Mouse (Mus musculus) forebrain, embryonic 14.5 days (tissue): ENCODE data around the gene Grhl1. TPM values are rescaled to one million over a fixed set of nuclear protein-coding genes. Genes with fewer than 3 reads are reported as not detected.

Source experiments
- ATAC-seq: fragments of 200-750 bp; cut with Nextera tagmentation; 2 replicates; pipeline ENCODE4 v1.8.0; 2017; ENCODE audit warnings: mild to moderate bottlenecking, moderate library complexity
- DNase-seq: peaks from one replicate; pipeline ENCODE4 v3.0.0-alpha.2; 2015; ENCODE audit warnings: low spot score
- H3K27ac ChIP-seq: fragments of 300-500 bp; sonication (generic); 2 replicates; pipeline ENCODE4 v1.5.1; 2014; ENCODE audit warnings: low read depth, mild to moderate bottlenecking, control low read depth, low read length, moderate library complexity
- H3K27me3 ChIP-seq: fragments of 300-500 bp; sonication (generic); replicated peaks from 2 replicates; pipeline ENCODE4 v1.6.1; 2014; ENCODE audit warnings: low read length, control low read depth, mixed read lengths; ENCODE audit not compliant: control insufficient read depth, insufficient read depth
- H3K36me3 ChIP-seq: fragments of 300-500 bp; sonication (generic); 2 replicates; pipeline ENCODE4 v1.6.1; 2014; ENCODE audit warnings: low read length, control low read depth; ENCODE audit not compliant: control insufficient read depth, insufficient read depth
- H3K4me1 ChIP-seq: fragments of 300-500 bp; sonication (generic); 2 replicates; pipeline ENCODE4 v1.6.1; 2014; ENCODE audit warnings: antibody characterized with exemption, low read length, control low read depth; ENCODE audit not compliant: control insufficient read depth, insufficient read depth
- H3K4me2 ChIP-seq: fragments of 300-500 bp; sonication (generic); 2 replicates; pipeline ENCODE4 v1.6.1; 2014; ENCODE audit warnings: mild to moderate bottlenecking, control low read depth, low read length
- H3K4me3 ChIP-seq: fragments of 300-500 bp; sonication (generic); 2 replicates; pipeline ENCODE4 v1.5.1; 2014; ENCODE audit warnings: low read depth, low read length, control low read depth
- H3K9ac ChIP-seq: fragments of 300-500 bp; sonication (generic); 2 replicates; pipeline ENCODE4 v1.6.1; 2014; ENCODE audit warnings: mild to moderate bottlenecking, low read length, control low read depth, moderate library complexity
- H3K9me3 ChIP-seq: fragments of 300-500 bp; sonication (generic); replicated peaks from 2 replicates; pipeline ENCODE4 v1.6.1; 2016; ENCODE audit warnings: low read length, control low read depth, mixed read lengths; ENCODE audit not compliant: control insufficient read depth
- WGBS: fragments of 180-500 bp; shearing (Covaris S2); extraction: QIAGEN DNeasy Blood & Tissue Kit; methylation state at CpG from one replicate; pipeline ENCODE4 v1.1.7; 2014; 5-methylcytosine and 5-hydroxymethylcytosine counted together
- polyA plus RNA-seq: library from polyadenylated mRNA; unstranded; fragments of >200 nt; fragmentation: Nextera tagmentation; extraction: Ambion mirVana; gene quantifications from 2 replicates; pipeline ENCODE4 v1.2.1, GENCODE M21; 2014

The Grhl1 gene
- polyA plus RNA-seq, 1 experiment from 2014 or later = 0.72 TPM

DNA sequence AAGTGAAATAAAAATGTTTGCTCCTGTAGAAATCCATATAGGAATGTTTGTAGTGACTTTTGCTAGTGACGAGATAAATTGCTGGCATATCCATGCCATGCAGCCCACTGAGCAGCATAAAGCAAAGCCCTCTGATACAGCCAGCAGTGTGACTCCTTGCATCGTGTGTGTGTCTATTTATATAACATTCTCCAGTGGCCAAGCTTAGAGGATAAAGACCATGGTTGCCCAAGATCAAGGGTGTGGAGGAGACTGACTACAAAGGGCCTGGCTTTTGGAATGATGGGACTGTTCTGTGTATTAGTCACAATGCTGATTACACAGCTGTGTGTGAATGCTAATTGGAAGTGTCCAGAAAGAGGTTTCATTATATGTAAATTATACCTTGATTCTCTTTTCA lies 19.6 kb upstream of the Grhl1 start:
- no peaks in the 10 kb centered on the region for H3K27me3 ChIP-seq
- no peak for ATAC-seq
- H3K4me1 ChIP-seq = no peaks in the 10 kb centered on the region
- H3K36me3 ChIP-seq = peaks cover 34% of the 10 kb centered on the region
- WGBS = 84% methylated on average over 2 of the region's 2 CpGs
- H3K27ac ChIP-seq = no peak overlapping the region
- no peaks in the 10 kb centered on the region for H3K9me3 ChIP-seq
- no peak overlapping the region for H3K4me3 ChIP-seq
- DNase-seq = no peak
- H3K9ac ChIP-seq = no peak overlapping the region
- no peak overlapping the region for H3K4me2 ChIP-seq

DNA sequence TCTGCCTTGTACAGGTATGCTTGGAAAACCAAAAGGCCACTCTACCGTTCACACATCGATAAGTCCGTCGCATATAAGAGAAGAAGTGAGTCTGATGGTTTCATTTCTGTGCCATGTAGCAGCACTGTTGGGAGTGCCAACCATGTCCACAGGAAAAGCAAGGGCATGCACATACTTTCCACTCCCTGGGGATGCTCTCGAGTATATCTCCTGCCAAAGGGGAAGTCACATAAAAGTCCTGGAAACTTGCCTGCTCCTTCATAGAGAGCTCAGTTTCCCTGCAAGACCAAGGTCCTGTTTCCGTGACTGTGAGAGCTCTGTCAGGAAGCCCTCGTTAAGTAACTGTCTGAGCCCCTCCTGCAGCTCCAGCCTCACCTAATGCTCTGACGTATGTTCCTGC lies 16.1 kb upstream of the Grhl1 start:
- no peak overlapping the region for H3K4me2 ChIP-seq
- no peak overlapping the region for H3K4me3 ChIP-seq
- H3K27me3 ChIP-seq = no peaks in the 10 kb centered on the region
- 0 out of 2 replicates have a peak, but pooled peaks cover 9% of the 10 kb centered on the region for H3K36me3 ChIP-seq
- no peak overlapping the region for H3K9ac ChIP-seq
- no peak for ATAC-seq
- no peak overlapping the region for H3K27ac ChIP-seq
- no peaks in the 10 kb centered on the region for H3K9me3 ChIP-seq
- 75% methylated on average over 8 of the region's 8 CpGs for WGBS
- DNase-seq = no peak
- no peaks in the 10 kb centered on the region for H3K4me1 ChIP-seq

DNA sequence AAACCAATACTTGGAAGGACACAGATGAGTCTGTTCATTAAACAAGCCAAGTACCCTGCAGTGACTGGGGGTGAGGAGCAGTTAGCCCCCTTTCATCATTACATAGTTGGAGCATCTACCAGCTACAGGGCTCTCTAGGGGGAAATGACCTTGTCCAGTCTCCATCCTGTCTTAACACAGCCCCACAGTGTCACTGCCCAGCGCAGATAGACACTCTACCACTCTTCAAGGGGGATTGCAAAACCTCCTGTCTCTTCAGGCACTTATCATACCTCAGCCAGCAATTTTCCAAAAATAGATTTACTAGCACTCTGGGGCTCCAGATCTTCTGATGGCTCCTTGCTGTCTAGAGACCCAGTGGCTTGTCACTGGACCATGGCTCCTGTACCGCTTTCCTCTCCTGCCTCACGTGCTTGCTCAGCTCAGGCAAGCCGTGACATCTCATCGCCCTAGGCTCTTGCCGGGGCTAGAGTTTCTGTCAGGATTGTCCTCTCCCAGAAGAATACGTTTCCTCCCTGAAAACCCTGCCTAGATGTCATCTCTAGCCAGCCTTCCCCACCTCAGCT lies 8.6 kb upstream of the Grhl1 start:
- H3K27me3 ChIP-seq = no peaks in the 10 kb centered on the region
- DNase-seq (no peak), ATAC-seq (no peak)
- H3K9ac ChIP-seq = no peak overlapping the region
- H3K9me3 ChIP-seq = no peaks in the 10 kb centered on the region
- H3K36me3 ChIP-seq = no peaks in the 10 kb centered on the region
- no peak overlapping the region for H3K27ac ChIP-seq
- 91% methylated on average over 7 of the region's 7 CpGs for WGBS
- H3K4me3 ChIP-seq = no peak overlapping the region
- no peaks in the 10 kb centered on the region for H3K4me1 ChIP-seq
- H3K4me2 ChIP-seq = no peak overlapping the region

DNA sequence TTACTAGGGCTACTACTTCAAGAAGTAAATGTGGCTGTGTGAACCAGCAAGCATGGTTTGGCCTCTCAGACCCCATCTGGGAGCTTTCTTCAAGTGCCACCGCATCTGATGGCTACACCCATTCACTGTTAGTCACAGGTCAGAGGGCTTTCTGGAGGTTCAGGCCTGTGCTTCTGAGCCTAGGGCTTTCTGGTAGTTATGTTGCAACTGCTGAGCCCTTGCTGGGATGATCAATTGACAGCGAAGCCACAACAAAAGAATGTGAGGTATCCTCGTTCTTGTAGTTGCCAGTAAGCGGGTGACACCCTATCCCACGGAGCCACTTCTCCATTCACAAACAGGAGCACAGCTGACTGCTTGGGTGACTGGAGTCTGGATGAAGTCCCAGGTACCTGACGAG lies 6.8 kb upstream of the Grhl1 start:
- Histone ChIP-seq H3K4me1 (no peaks in the 10 kb centered on the region), H3K4me2 (no peak overlapping the region), H3K4me3 (no peak overlapping the region), H3K27ac (no peak overlapping the region), H3K27me3 (no peaks in the 10 kb centered on the region), H3K9ac (no peak overlapping the region), H3K36me3 (no peaks in the 10 kb centered on the region), H3K9me3 (no peaks in the 10 kb centered on the region)
- no peak for DNase-seq
- ATAC-seq = no peak
- WGBS = 76% methylated on average over 6 of the region's 6 CpGs

- DNase-seq = peak; percentile 14
- ATAC-seq = no peak
- no peak overlapping the region for H3K9ac ChIP-seq
These were observed 4.5 kb upstream of the Grhl1 start for GRCm38 (mm10) chr12:24567606-24568005.

DNA sequence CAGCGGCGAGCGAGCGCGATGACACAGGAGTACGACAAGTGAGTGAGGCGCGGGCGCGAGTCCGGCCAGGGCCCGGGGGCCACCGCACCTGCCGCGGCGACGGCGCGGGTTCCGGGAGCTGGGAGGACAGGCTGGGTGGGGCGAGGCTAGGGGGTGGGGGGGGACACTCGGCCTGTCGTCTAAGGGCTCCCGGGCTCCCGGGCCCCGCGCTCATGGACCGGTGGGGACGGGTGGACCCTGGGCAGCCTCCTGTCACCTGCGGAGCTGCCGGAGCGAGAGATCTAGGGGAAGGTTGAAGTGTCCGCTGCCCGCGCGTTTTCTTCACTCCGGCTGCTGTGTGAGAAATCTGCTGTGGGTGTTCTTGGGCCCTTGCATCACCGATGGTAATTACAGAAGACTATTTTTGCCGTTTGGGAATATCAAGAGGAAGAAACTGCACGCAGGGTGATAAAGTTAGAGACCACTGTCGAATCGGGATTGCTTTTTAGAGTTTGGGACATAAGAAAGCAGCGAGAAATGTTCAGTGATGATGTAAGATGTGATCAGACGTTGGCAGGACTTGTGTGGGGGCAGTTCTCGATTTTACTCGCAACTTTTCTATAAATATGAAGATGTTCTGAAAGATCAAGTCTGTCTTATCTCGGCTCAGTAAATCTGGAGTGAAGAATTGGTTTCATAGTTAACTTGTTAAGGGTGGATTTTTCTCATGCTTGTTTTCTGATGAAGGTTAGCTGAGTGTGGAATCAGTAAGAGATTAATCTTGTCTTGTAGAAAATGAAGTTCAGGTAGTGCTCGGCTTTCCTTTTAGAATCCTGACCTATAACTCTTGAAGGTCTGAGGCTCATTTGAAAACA lies 565 bp downstream of the Grhl1 start:
- 0 out of 2 replicates have a peak, but pooled peaks cover 4% of the 10 kb centered on the region for H3K4me1 ChIP-seq
- H3K9ac ChIP-seq = peak overlapping the region; percentile 62
- H3K4me3 ChIP-seq = peak overlapping the region; percentile 65
- DNase-seq (peak; percentile 16), ATAC-seq (peak; percentile 66)
- WGBS = 6% methylated on average over 36 of the region's 48 CpGs
- no peaks in the 10 kb centered on the region for H3K9me3 ChIP-seq
- H3K4me2 ChIP-seq = peak overlapping the region; percentile 84
- no peak overlapping the region for H3K27ac ChIP-seq
- no peaks in the 10 kb centered on the region for H3K36me3 ChIP-seq
- H3K27me3 ChIP-seq = peaks cover 10% of the 10 kb centered on the region

More at GRCm38 (mm10) chr12:24567606-24568005, 4.5 kb upstream of the Grhl1 start:
- Histone ChIP-seq H3K27ac (no peak overlapping the region), H3K27me3 (peaks cover 2% of the 10 kb centered on the region; the same call in 1 of the 2 replicates), H3K36me3 (no peaks in the 10 kb centered on the region), H3K4me3 (no peak overlapping the region), H3K9me3 (no peaks in the 10 kb centered on the region), H3K4me2 (no peak overlapping the region), H3K4me1 (0 out of 2 replicates have a peak, but pooled peaks cover 4% of the 10 kb centered on the region)
- 72% methylated on average over 3 of the region's 3 CpGs for WGBS

GRCm38 (mm10) chr12:24573275-24573580 lies 1.1 kb downstream of the Grhl1 start:
- Histone ChIP-seq H3K9ac (no peak overlapping the region), H3K4me3 (no peak overlapping the region), H3K36me3 (no peaks in the 10 kb centered on the region), H3K27me3 (peaks cover 10% of the 10 kb centered on the region), H3K4me2 (no peak overlapping the region), H3K9me3 (no peaks in the 10 kb centered on the region), H3K27ac (no peak overlapping the region), H3K4me1 (0 out of 2 replicates have a peak, but pooled peaks cover 4% of the 10 kb centered on the region)
- ATAC-seq (no peak), DNase-seq (no peak)
- WGBS = 63% methylated on average over 3 of the region's 3 CpGs

- Histone ChIP-seq H3K4me3 (no peak overlapping the region), H3K4me1 (0 out of 2 replicates have a peak, but pooled peaks cover 4% of the 10 kb centered on the region), H3K4me2 (no peak overlapping the region), H3K36me3 (no peaks in the 10 kb centered on the region), H3K9me3 (no peaks in the 10 kb centered on the region), H3K27ac (no peak overlapping the region), H3K27me3 (peaks cover 10% of the 10 kb centered on the region), H3K9ac (no peak overlapping the region)
- DNase-seq (no peak), ATAC-seq (no peak)
- 60% methylated on average over 7 of the region's 7 CpGs for WGBS
These were observed 2.8 kb downstream of the Grhl1 start for GRCm38 (mm10) chr12:24574870-24575269.

- Histone ChIP-seq H3K4me3 (no peak overlapping the region), H3K27ac (no peak overlapping the region), H3K9ac (no peak overlapping the region), H3K9me3 (no peaks in the 10 kb centered on the region), H3K36me3 (no peaks in the 10 kb centered on the region), H3K27me3 (no peaks in the 10 kb centered on the region), H3K4me2 (no peak overlapping the region), H3K4me1 (no peaks in the 10 kb centered on the region)
- ATAC-seq (no peak), DNase-seq (no peak)
- 82% methylated on average over 1 of the region's 1 CpGs for WGBS
These were observed 8.4 kb downstream of the Grhl1 start for GRCm38 (mm10) chr12:24580452-24580851.
